Mouse (Mus musculus) forebrain, embryonic 14.5 days (tissue): Measurements from ENCODE around the gene Syngr2. TPM values are rescaled to one million over a fixed set of nuclear protein-coding genes. Genes with fewer than 3 reads are reported as not detected.
A peak's percentile ranks its signal among the peaks of the same experiment; 100 is the strongest.

ENCODE experiments used
- ATAC-seq: fragments of 200-750 bp; cut with Nextera tagmentation; 2 replicates; pipeline ENCODE4 v1.8.0; 2017; ENCODE audit warnings: mild to moderate bottlenecking, moderate library complexity
- DNase-seq: peaks from one replicate; pipeline ENCODE4 v3.0.0-alpha.2; 2015; ENCODE audit warnings: low spot score
- H3K27ac ChIP-seq: fragments of 300-500 bp; sonication (generic); 2 replicates; pipeline ENCODE4 v1.5.1; 2014; ENCODE audit warnings: low read depth, mild to moderate bottlenecking, control low read depth, low read length, moderate library complexity
- H3K27me3 ChIP-seq: fragments of 300-500 bp; sonication (generic); replicated peaks from 2 replicates; pipeline ENCODE4 v1.6.1; 2014; ENCODE audit warnings: low read length, control low read depth, mixed read lengths; ENCODE audit not compliant: control insufficient read depth, insufficient read depth
- H3K36me3 ChIP-seq: fragments of 300-500 bp; sonication (generic); 2 replicates; pipeline ENCODE4 v1.6.1; 2014; ENCODE audit warnings: low read length, control low read depth; ENCODE audit not compliant: control insufficient read depth, insufficient read depth
- H3K4me1 ChIP-seq: fragments of 300-500 bp; sonication (generic); 2 replicates; pipeline ENCODE4 v1.6.1; 2014; ENCODE audit warnings: antibody characterized with exemption, low read length, control low read depth; ENCODE audit not compliant: control insufficient read depth, insufficient read depth
- H3K4me2 ChIP-seq: fragments of 300-500 bp; sonication (generic); 2 replicates; pipeline ENCODE4 v1.6.1; 2014; ENCODE audit warnings: mild to moderate bottlenecking, control low read depth, low read length
- H3K4me3 ChIP-seq: fragments of 300-500 bp; sonication (generic); 2 replicates; pipeline ENCODE4 v1.5.1; 2014; ENCODE audit warnings: low read depth, low read length, control low read depth
- H3K9ac ChIP-seq: fragments of 300-500 bp; sonication (generic); 2 replicates; pipeline ENCODE4 v1.6.1; 2014; ENCODE audit warnings: mild to moderate bottlenecking, low read length, control low read depth, moderate library complexity
- H3K9me3 ChIP-seq: fragments of 300-500 bp; sonication (generic); replicated peaks from 2 replicates; pipeline ENCODE4 v1.6.1; 2016; ENCODE audit warnings: low read length, control low read depth, mixed read lengths; ENCODE audit not compliant: control insufficient read depth
- WGBS: fragments of 180-500 bp; shearing (Covaris S2); extraction: QIAGEN DNeasy Blood & Tissue Kit; methylation state at CpG from one replicate; pipeline ENCODE4 v1.1.7; 2014; 5-methylcytosine and 5-hydroxymethylcytosine counted together
- polyA plus RNA-seq: library from polyadenylated mRNA; unstranded; fragments of >200 nt; fragmentation: Nextera tagmentation; extraction: Ambion mirVana; gene quantifications from 2 replicates; pipeline ENCODE4 v1.2.1, GENCODE M21; 2014

The Syngr2 gene
- polyA plus RNA-seq = 19.2 and 20.7 TPM in 2 replicates

- peak; percentile 77 for DNase-seq
- peak within 1 kb of the TSS; percentile 98 for H3K4me2 ChIP-seq
- H3K36me3 ChIP-seq = peaks cover 19% of the 10 kb centered on the region
- H3K4me3 ChIP-seq = peak within 1 kb of the TSS; percentile 54
- peaks cover 15% of the 10 kb centered on the region for H3K4me1 ChIP-seq
- H3K9me3 ChIP-seq = no peaks in the 10 kb centered on the region
- ATAC-seq = peak; percentile 59; the same call in 1 of the 2 replicates
- 0 out of 2 replicates have a peak within 1 kb of the TSS, but pooled peaks have one; percentile 18 for H3K27ac ChIP-seq
- no peaks in the 10 kb centered on the region for H3K27me3 ChIP-seq
- H3K9ac ChIP-seq = peak within 1 kb of the TSS; percentile 61
- under 1% methylated on average over 65 of the region's 75 CpGs for WGBS
These were observed at the start of gene Syngr2, which contains the start of gene Gm20708 for GRCm38 (mm10) chr11:117809407-117810311. Syngr2 (plus strand) TSS chr11:117809668. Gm20708 (plus strand) TSS chr11:117809668.

- Histone ChIP-seq H3K4me3 (no peak overlapping the region), H3K27me3 (no peaks in the 10 kb centered on the region), H3K9me3 (no peaks in the 10 kb centered on the region), H3K4me1 (no peaks in the 10 kb centered on the region), H3K4me2 (no peak overlapping the region), H3K27ac (no peak overlapping the region), H3K36me3 (peaks cover 98% of the 10 kb centered on the region), H3K9ac (no peak overlapping the region)
- 88% methylated on average over 26 of the region's 26 CpGs for WGBS
- ATAC-seq (no peak), DNase-seq (no peak)
These were observed 48.9 kb upstream of the Syngr2 start for GRCm38 (mm10) chr11:117760374-117761119.

GRCm38 (mm10) chr11:117761801-117762200 is 47.7 kb upstream of the Syngr2 start:
- ATAC-seq = no peak
- 91% methylated on average over 13 of the region's 13 CpGs for WGBS
- DNase-seq = no peak
- no peak overlapping the region for H3K4me2 ChIP-seq
- H3K9ac ChIP-seq = no peak overlapping the region
- H3K27ac ChIP-seq = no peak overlapping the region
- peaks cover 96% of the 10 kb centered on the region for H3K36me3 ChIP-seq
- no peak overlapping the region for H3K4me3 ChIP-seq
- no peaks in the 10 kb centered on the region for H3K4me1 ChIP-seq
- no peaks in the 10 kb centered on the region for H3K27me3 ChIP-seq
- H3K9me3 ChIP-seq = no peaks in the 10 kb centered on the region

GRCm38 (mm10) chr11:117762246-117762645 is 47.2 kb upstream of the Syngr2 start:
- Histone ChIP-seq H3K9me3 (no peaks in the 10 kb centered on the region), H3K4me3 (no peak overlapping the region), H3K27ac (no peak overlapping the region), H3K4me1 (no peaks in the 10 kb centered on the region), H3K4me2 (no peak overlapping the region), H3K9ac (no peak overlapping the region), H3K27me3 (no peaks in the 10 kb centered on the region), H3K36me3 (peaks cover 95% of the 10 kb centered on the region)
- DNase-seq (no peak), ATAC-seq (no peak)
- WGBS = 91% methylated on average over 12 of the region's 12 CpGs

- Histone ChIP-seq H3K9ac (no peak overlapping the region), H3K27ac (no peak overlapping the region), H3K27me3 (no peaks in the 10 kb centered on the region), H3K4me1 (0 out of 2 replicates have a peak, but pooled peaks cover under 1% of the 10 kb centered on the region), H3K4me3 (no peak overlapping the region), H3K36me3 (peaks cover 81% of the 10 kb centered on the region), H3K9me3 (no peaks in the 10 kb centered on the region), H3K4me2 (no peak overlapping the region)
- no peak for DNase-seq
- 90% methylated on average over 9 of the region's 9 CpGs for WGBS
- no peak for ATAC-seq
These were observed 45.1 kb upstream of the Syngr2 start for GRCm38 (mm10) chr11:117764319-117764718.

GRCm38 (mm10) chr11:117765361-117765760 is 44.1 kb upstream of the Syngr2 start:
- Histone ChIP-seq H3K4me3 (no peak overlapping the region), H3K36me3 (peaks cover 71% of the 10 kb centered on the region), H3K9ac (no peak overlapping the region), H3K27me3 (no peaks in the 10 kb centered on the region), H3K4me2 (no peak overlapping the region), H3K4me1 (0 out of 2 replicates have a peak, but pooled peaks cover 2% of the 10 kb centered on the region), H3K27ac (no peak overlapping the region), H3K9me3 (no peaks in the 10 kb centered on the region)
- WGBS = 84% methylated on average over 5 of the region's 5 CpGs
- DNase-seq = no peak
- no peak for ATAC-seq

- no peak for DNase-seq
- H3K4me2 ChIP-seq = no peak overlapping the region
- no peaks in the 10 kb centered on the region for H3K27me3 ChIP-seq
- H3K4me1 ChIP-seq = 0 out of 2 replicates have a peak, but pooled peaks cover 2% of the 10 kb centered on the region
- H3K9ac ChIP-seq = no peak overlapping the region
- no peak overlapping the region for H3K27ac ChIP-seq
- WGBS = 87% methylated on average over 3 of the region's 3 CpGs
- no peak overlapping the region for H3K4me3 ChIP-seq
- no peaks in the 10 kb centered on the region for H3K9me3 ChIP-seq
- peaks cover 62% of the 10 kb centered on the region for H3K36me3 ChIP-seq
- no peak for ATAC-seq
These were observed 43.2 kb upstream of the Syngr2 start for GRCm38 (mm10) chr11:117766275-117766674.

GRCm38 (mm10) chr11:117768725-117769682 is 40.5 kb upstream of the Syngr2 start:
- 0 out of 2 replicates have a peak, but pooled peaks cover 2% of the 10 kb centered on the region for H3K4me1 ChIP-seq
- WGBS = 73% methylated on average over 20 of the region's 20 CpGs
- H3K4me3 ChIP-seq = no peak overlapping the region
- H3K27me3 ChIP-seq = no peaks in the 10 kb centered on the region
- peaks cover 37% of the 10 kb centered on the region for H3K36me3 ChIP-seq
- ATAC-seq = no peak; the same call in 1 of the 2 replicates
- no peak for DNase-seq
- H3K4me2 ChIP-seq = no peak overlapping the region
- no peak overlapping the region for H3K9ac ChIP-seq
- no peaks in the 10 kb centered on the region for H3K9me3 ChIP-seq
- H3K27ac ChIP-seq = no peak overlapping the region
